Mouse (Mus musculus) embryonic fibroblast, embryonic 13.5 days (primary cell): ENCODE results near the gene Cfap70.

Experiments
- CTCF ChIP-seq: IDR thresholded peaks from 2 replicates; pipeline ENCODE4 v1.5.1; 2011; ENCODE audit warnings: mild to moderate bottlenecking, control low read depth, low read length, moderate library complexity, borderline replicate concordance; ENCODE audit not compliant: insufficient read depth
- POLR2A ChIP-seq: IDR thresholded peaks from 2 replicates; pipeline ENCODE4 v1.6.1; 2011; ENCODE audit warnings: low read depth, mild to moderate bottlenecking, control low read depth, low read length, moderate library complexity

- TF ChIP-seq POLR2A, result no peak
- no peak for TF ChIP-seq CTCF
These were observed 4.8 kb downstream of the Cfap70 start for GRCm38 (mm10) chr14:20447209-20447608.
